Mouse (Mus musculus): ENCODE results near the gene Mapk1ip1l.

- TF ChIP-seq CTCF (IDR thresholded peaks at IDR 0.05; ENCODE audit: control insufficient read depth, insufficient read depth, low read length) (no peak), POLR2A (IDR thresholded peaks at IDR 0.05; ENCODE audit: borderline replicate concordance, control insufficient read depth, low read depth, low read length) (no peak)
Observed at GRCm38 (mm10) chr14:47331920-47332319, 33.9 kb downstream of the Mapk1ip1l start.
